Mouse (Mus musculus) liver, postnatal 0 days (tissue): ENCODE data around the gene Zfp628.

Experiments
- CTCF ChIP-seq: sonication (generic); IDR thresholded peaks from 2 replicates; pipeline ENCODE4 v1.5.1; 2016; ENCODE audit warnings: antibody characterized with exemption, low read depth
- EP300 ChIP-seq: IDR thresholded peaks from 2 replicates; pipeline ENCODE4 v1.6.1; 2016; ENCODE audit warnings: antibody characterized with exemption, low read depth, mild to moderate bottlenecking

DNA sequence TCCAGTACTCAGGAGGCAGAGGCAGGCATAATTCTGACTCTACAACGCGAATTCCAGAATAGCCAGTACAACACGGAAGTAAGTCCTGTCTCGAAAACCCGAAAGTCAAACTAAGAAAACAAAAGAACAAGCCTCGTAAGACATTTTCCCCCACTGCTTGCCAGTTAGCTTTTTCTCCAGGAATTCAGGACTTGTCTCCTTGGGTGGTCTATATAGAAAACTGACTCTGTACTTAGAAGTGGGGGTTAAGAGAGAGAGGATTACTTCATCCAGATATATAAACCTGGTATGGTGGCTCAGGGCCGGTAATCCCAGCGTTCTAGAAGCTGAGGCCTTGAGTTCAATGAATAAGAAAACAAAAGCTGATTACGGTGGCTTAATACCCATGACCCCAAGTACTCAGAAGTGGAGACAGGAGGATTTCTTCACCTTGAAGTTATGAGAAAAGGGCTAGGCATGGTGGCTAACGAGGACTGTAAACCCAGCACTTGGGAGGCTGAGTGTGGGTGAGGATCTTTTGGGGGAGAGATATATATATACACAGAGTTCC lies 48.3 kb upstream of the Zfp628 start:
- no peak for TF ChIP-seq CTCF
- TF ChIP-seq EP300, result no peak
